Mouse (Mus musculus): ENCODE results near the gene Sh2d2a. TPM values are rescaled to one million over a fixed set of nuclear protein-coding genes. Genes with fewer than 3 reads are reported as not detected.
"Not testable (repeated sequence)": the region's sequence is repeated elsewhere in the genome, so short reads cannot be mapped to it uniquely, and the experiment has no call there.

The Sh2d2a gene
- polyA plus RNA-seq, 1 experiment, result not detected

- H3K27ac ChIP-seq (ENCODE audit: insufficient read depth, low read length), result no peak overlapping the region
- TF ChIP-seq POLR2A (IDR thresholded peaks at IDR 0.05; ENCODE audit: extremely low read depth, insufficient read depth, low read length) (no peak), CTCF (IDR thresholded peaks at IDR 0.05; ENCODE audit: extremely low read depth, insufficient read depth, low read length) (no peak)
- no peaks in the 10 kb centered on the region for H3K4me1 ChIP-seq (ENCODE audit: control insufficient read depth, insufficient read depth, low read length)
- H3K4me3 ChIP-seq (ENCODE audit: insufficient read depth, low read length), result no peak overlapping the region
These were observed 8.4 kb downstream of the Sh2d2a start for GRCm38 (mm10) chr3:87854795-87855568.

DNA sequence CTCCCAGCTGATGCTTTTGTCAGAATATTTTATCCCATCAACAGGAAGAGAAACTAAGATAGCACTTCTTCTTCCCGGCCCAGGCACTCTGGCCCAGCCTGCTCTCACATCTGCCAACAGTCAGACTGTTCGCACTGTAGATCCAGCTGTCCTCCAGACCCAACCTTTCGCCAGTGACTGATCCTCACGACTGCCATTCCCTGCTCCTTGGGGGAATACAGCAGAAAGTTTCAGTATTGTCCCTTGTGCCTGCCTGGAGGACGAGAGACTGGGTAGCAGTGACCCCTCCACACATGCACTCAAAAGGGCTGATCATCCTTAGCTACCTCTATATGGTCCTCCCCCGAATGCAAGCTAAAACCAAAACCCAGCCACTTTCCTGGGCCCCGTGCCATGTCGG is 9.4 kb downstream of the Sh2d2a start:
- no peak overlapping the region for H3K4me3 ChIP-seq (ENCODE audit: insufficient read depth, low read length)
- H3K4me1 ChIP-seq (ENCODE audit: control insufficient read depth, insufficient read depth, low read length), result no peaks in the 10 kb centered on the region
- H3K27ac ChIP-seq (ENCODE audit: insufficient read depth, low read length), result no peak overlapping the region
- TF ChIP-seq POLR2A (IDR thresholded peaks at IDR 0.05; ENCODE audit: extremely low read depth, insufficient read depth, low read length), result no peak
- TF ChIP-seq CTCF (IDR thresholded peaks at IDR 0.05; ENCODE audit: extremely low read depth, insufficient read depth, low read length), result no peak

GRCm38 (mm10) chr3:87857666-87858065 is 11.1 kb downstream of the Sh2d2a start:
- no peak overlapping the region for H3K4me3 ChIP-seq (ENCODE audit: insufficient read depth, low read length)
- no peaks in the 10 kb centered on the region for H3K4me1 ChIP-seq (ENCODE audit: control insufficient read depth, insufficient read depth, low read length)
- no peak for TF ChIP-seq CTCF (IDR thresholded peaks at IDR 0.05; ENCODE audit: extremely low read depth, insufficient read depth, low read length)
- no peak overlapping the region for H3K27ac ChIP-seq (ENCODE audit: insufficient read depth, low read length)

GRCm38 (mm10) chr3:87859813-87860212 is 13.3 kb downstream of the Sh2d2a start:
- Histone ChIP-seq H3K4me1 (ENCODE audit: control insufficient read depth, insufficient read depth, low read length) (no peaks in the 10 kb centered on the region), H3K27ac (ENCODE audit: insufficient read depth, low read length) (no peak overlapping the region), H3K4me3 (ENCODE audit: insufficient read depth, low read length) (no peak overlapping the region)
- TF ChIP-seq CTCF (IDR thresholded peaks at IDR 0.05; ENCODE audit: extremely low read depth, insufficient read depth, low read length), result peak; percentile 66
- TF ChIP-seq POLR2A (IDR thresholded peaks at IDR 0.05; ENCODE audit: extremely low read depth, insufficient read depth, low read length), result no peak

DNA sequence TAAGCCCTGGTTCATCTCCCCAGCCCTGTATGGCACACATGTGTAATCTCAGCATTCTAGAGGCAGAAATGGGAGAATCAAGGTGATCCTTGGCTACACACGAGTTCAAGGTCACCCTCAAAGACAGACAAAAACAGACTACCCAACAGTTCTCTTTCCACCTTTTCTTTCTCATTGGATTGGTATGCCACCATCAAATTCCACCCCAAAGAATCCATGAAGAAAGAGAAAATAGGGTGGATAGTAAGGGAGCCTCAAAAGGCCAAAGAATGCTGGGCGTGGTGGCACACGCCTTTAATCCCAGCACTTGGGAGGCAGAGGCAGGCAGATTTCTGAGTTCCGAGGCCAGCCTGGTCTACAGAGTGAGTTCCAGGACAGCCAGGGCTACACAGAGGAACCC is 17.6 kb downstream of the Sh2d2a start:
- H3K4me1 ChIP-seq (ENCODE audit: control insufficient read depth, insufficient read depth, low read length); H3K4me3 ChIP-seq (ENCODE audit: insufficient read depth, low read length); H3K27ac ChIP-seq (ENCODE audit: insufficient read depth, low read length): not testable (repeated sequence)

DNA sequence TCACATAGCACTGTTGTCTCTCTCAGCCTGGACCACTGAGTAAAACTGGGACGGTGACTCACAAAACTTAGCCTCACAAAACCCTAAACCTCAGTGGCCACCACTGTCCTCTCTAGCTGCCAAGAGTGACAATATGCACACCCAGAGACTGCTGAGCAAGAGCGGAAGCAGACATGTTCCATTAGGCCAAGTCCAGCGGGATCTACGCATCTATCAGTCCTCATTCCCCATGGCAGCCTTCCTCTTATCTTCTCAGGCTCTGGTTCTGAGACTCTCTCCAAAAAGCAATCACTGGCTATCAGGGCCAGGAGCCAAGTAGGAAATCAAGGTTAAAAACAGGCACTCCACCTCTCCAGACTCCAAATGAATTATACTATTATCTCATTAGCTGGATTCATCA is 31.2 kb downstream of the Sh2d2a start:
- TF ChIP-seq POLR2A (IDR thresholded peaks at IDR 0.05; ENCODE audit: extremely low read depth, insufficient read depth, low read length) (no peak), CTCF (IDR thresholded peaks at IDR 0.05; ENCODE audit: extremely low read depth, insufficient read depth, low read length) (no peak)
- H3K4me3 ChIP-seq (ENCODE audit: insufficient read depth, low read length), result no peak overlapping the region
- H3K27ac ChIP-seq (ENCODE audit: insufficient read depth, low read length), result no peak overlapping the region
- H3K4me1 ChIP-seq (ENCODE audit: control insufficient read depth, insufficient read depth, low read length), result peaks cover 5% of the 10 kb centered on the region; the same call in 1 of the 2 replicates

DNA sequence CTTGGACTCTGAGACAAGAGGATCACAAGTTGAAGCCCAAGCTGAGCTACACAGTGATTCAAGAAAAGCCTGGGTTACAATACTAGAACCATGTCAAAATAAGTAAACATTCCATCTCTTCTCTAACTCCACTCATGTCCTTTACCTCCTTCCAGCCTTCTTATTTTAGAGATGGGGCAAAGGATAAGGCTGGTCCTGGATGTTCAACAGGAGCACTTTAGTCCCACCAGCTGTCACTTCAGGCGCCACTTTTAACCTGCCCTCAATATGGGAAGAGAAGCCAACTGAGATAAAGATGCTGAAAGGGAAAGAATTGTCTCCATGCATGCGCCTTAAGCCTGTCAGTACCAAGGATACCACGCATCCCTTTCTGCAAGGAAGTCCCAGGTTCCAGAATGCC is 37.7 kb downstream of the Sh2d2a start:
- Histone ChIP-seq H3K27ac (ENCODE audit: insufficient read depth, low read length) (no peak overlapping the region), H3K4me3 (ENCODE audit: insufficient read depth, low read length) (peak overlapping the region; percentile 55), H3K4me1 (ENCODE audit: control insufficient read depth, insufficient read depth, low read length) (peaks cover 7% of the 10 kb centered on the region; the same call in 1 of the 2 replicates)
- TF ChIP-seq POLR2A (IDR thresholded peaks at IDR 0.05; ENCODE audit: extremely low read depth, insufficient read depth, low read length), result no peak
- TF ChIP-seq CTCF (IDR thresholded peaks at IDR 0.05; ENCODE audit: extremely low read depth, insufficient read depth, low read length), result no peak

DNA sequence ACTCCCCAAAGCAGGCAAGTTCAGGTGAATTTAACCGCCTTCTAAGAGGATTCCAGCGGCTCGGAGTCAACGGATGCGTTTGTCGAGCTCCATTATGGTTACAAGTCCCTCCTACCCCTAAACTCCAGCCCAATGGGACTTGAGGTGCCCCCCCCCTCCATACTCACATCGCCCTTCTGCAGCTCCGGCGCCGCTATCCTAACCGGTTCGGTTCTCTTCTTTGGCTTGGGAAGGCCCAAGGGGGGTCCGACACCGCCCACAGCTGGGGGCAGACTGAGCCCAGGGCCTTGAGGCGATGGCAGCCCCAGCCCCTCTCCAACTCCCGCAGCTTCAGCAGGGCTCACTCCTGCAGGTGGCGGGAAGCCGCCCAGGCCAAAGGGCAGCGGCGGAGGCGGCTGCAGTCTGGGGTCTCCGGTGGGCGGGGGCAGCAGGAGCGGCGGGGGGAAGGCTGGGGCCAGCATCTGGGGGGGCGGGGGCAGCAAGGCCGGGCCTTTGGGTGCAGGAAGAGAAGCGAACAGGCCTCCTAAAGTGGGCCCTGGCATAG is 38.2 kb downstream of the Sh2d2a start:
- Histone ChIP-seq H3K4me3 (ENCODE audit: insufficient read depth, low read length) (peak overlapping the region; percentile 55), H3K4me1 (ENCODE audit: control insufficient read depth, insufficient read depth, low read length) (peaks cover 7% of the 10 kb centered on the region; the same call in 1 of the 2 replicates), H3K27ac (ENCODE audit: insufficient read depth, low read length) (peak overlapping the region; percentile 17; the same call in 1 of the 2 replicates)
- TF ChIP-seq CTCF (IDR thresholded peaks at IDR 0.05; ENCODE audit: extremely low read depth, insufficient read depth, low read length) (no peak), POLR2A (IDR thresholded peaks at IDR 0.05; ENCODE audit: extremely low read depth, insufficient read depth, low read length) (no peak)

DNA sequence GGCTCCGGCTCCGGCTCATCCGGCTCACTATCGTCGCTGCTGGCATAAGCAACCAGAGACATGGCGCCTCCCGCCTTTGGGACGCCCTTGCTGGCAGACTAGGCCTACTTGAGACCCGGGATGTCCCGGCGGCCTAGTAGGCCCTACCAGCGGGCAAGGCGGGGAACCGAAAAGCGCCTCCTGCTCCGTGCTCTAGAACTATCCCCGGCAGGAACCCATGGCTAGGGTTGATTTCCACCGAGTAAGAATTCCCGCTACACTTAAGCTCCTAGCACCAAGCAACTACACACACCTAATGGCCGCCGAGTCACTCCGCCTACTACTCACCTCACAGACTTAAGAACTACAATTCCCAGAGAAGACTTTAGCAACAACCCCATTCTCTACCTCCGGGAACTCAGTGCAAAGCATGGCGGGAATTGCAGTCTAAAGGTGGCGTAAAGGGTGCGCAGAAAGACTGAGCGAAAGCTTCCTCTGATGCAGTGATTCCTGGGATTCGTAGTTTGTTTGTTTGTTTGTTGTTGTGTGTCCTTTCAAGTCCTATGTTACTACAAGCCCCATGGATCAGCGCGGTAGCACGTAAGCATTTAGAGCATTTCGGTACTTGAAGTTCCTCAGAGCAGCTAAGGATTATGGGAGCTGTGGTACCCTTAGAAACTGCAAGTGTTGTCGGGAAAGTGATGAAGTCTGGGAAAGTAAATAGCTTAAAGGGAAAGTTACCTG is 38.9 kb downstream of the Sh2d2a start, which contains the start of gene Prcc:
TSS of gene Prcc (minus strand) at position 328 of the 723 bp plus-strand sequence.
- peak; percentile 80 for TF ChIP-seq POLR2A (IDR thresholded peaks at IDR 0.05; ENCODE audit: extremely low read depth, insufficient read depth, low read length)
- no peak for TF ChIP-seq CTCF (IDR thresholded peaks at IDR 0.05; ENCODE audit: extremely low read depth, insufficient read depth, low read length)
- peaks cover 7% of the 10 kb centered on the region; the same call in 1 of the 2 replicates for H3K4me1 ChIP-seq (ENCODE audit: control insufficient read depth, insufficient read depth, low read length)
- H3K27ac ChIP-seq (ENCODE audit: insufficient read depth, low read length), result peak within 1 kb of the TSS; percentile 17; the same call in 1 of the 2 replicates
- peak within 1 kb of the TSS; percentile 55 for H3K4me3 ChIP-seq (ENCODE audit: insufficient read depth, low read length)

Data from cortical plate, adult 2 months (tissue).